Mouse (Mus musculus) heart, adult 11 months (tissue): ENCODE data around the gene Abca12.
A peak's percentile ranks its signal among the peaks of the same experiment; 100 is the strongest.

Source experiments
- DNase-seq: peaks from one replicate; pipeline ENCODE4 v3.0.0; 2022

Gene Abca12

GRCm38 (mm10) chr1:71414810-71415209, at the start of gene Abca12:
Gene Abca12, minus strand, starts transcription at chr1:71414910.
- DNase-seq, result peak; percentile 43

GRCm38 (mm10) chr1:71457961-71458360, 43.3 kb upstream of the Abca12 start:
- DNase-seq, result no peak

GRCm38 (mm10) chr1:71447424-71447823, 32.7 kb upstream of the Abca12 start:
- no peak for DNase-seq

GRCm38 (mm10) chr1:71421741-71422333, 7.1 kb upstream of the Abca12 start:
- peak; percentile 71 for DNase-seq

GRCm38 (mm10) chr1:71418467-71418866, 3.8 kb upstream of the Abca12 start:
- peak; percentile 12 for DNase-seq

- no peak for DNase-seq
Measured at GRCm38 (mm10) chr1:71417951-71418350, 3.2 kb upstream of the Abca12 start.

- no peak for DNase-seq
Measured at GRCm38 (mm10) chr1:71414084-71414483, 626 bp downstream of the Abca12 start.

GRCm38 (mm10) chr1:71413114-71413513, 1.6 kb downstream of the Abca12 start:
- peak; percentile 58 for DNase-seq

GRCm38 (mm10) chr1:71407711-71408110, 7.0 kb downstream of the Abca12 start:
- DNase-seq, result peak; percentile 23

- DNase-seq, result no peak
Measured at GRCm38 (mm10) chr1:71397635-71398034, 17.1 kb downstream of the Abca12 start.

- DNase-seq, result no peak
Measured at GRCm38 (mm10) chr1:71396105-71396504, 18.6 kb downstream of the Abca12 start.

GRCm38 (mm10) chr1:71394177-71394576, 20.5 kb downstream of the Abca12 start:
- DNase-seq, result no peak

- no peak for DNase-seq
Measured at GRCm38 (mm10) chr1:71393489-71393888, 21.2 kb downstream of the Abca12 start.

- DNase-seq, result no peak
Measured at GRCm38 (mm10) chr1:71392463-71392862, 22.2 kb downstream of the Abca12 start.

- DNase-seq, result no peak
Measured at GRCm38 (mm10) chr1:71386593-71386992, 28.1 kb downstream of the Abca12 start.

GRCm38 (mm10) chr1:71384098-71384497, 30.6 kb downstream of the Abca12 start:
- DNase-seq, result no peak

GRCm38 (mm10) chr1:71373090-71373489, 41.6 kb downstream of the Abca12 start:
- DNase-seq, result no peak

GRCm38 (mm10) chr1:71370266-71370665, 44.4 kb downstream of the Abca12 start:
- no peak for DNase-seq

GRCm38 (mm10) chr1:71367770-71368169, 46.9 kb downstream of the Abca12 start:
- no peak for DNase-seq

GRCm38 (mm10) chr1:71342861-71343554, 71.7 kb downstream of the Abca12 start:
- no peak for DNase-seq

GRCm38 (mm10) chr1:71342261-71342594, 72.5 kb downstream of the Abca12 start:
- no peak for DNase-seq

GRCm38 (mm10) chr1:71341370-71342260, 73.1 kb downstream of the Abca12 start:
- no peak for DNase-seq

GRCm38 (mm10) chr1:71338548-71339340, 76.0 kb downstream of the Abca12 start:
- DNase-seq, result peak; percentile 87
